ENCODE assay signal across 9 mouse cellular contexts in genomic region chr12:76582841-76583240, GRCm38 (mm10). TPM values are rescaled to one million over a fixed set of nuclear protein-coding genes. Genes with fewer than 3 reads are reported as not detected.
DNase-seq lines count a peak whose midpoint lies in the region; ATAC-seq and TF ChIP-seq lines count a peak whose summit lies in the region.
"Had no signal": no experiment of that assay in that cellular context is flagged by ENCODE, and none has a peak within 500 bp of the region (broad histone marks: within the 10 kb centered on the region; RNA-seq: fewer than 3 reads in every experiment).

No protein-coding gene starts in this region.

- H3K4me3 ChIP-seq in intestine, embryonic 15.5 days (replicated peaks), result no peak overlapping the region
- no peak overlapping the region for H3K4me3 ChIP-seq in intestine, postnatal 0 days (ENCODE audit: low read depth, low read length)
- no peak overlapping the region for H3K4me3 ChIP-seq in embryonic facial prominence, embryonic 14.5 days (ENCODE audit: low read depth, low read length)
- no peak overlapping the region for H3K4me3 ChIP-seq in midbrain, embryonic 14.5 days (replicated peaks; ENCODE audit: low read depth, low read length)
- H3K4me3 ChIP-seq: neural tube, embryonic 12.5 days had no signal

- no peak overlapping the region for H3K27ac ChIP-seq in intestine, embryonic 15.5 days
- H3K27ac ChIP-seq in intestine, postnatal 0 days (ENCODE audit: low read depth, low read length), result no peak overlapping the region
- no peak overlapping the region; the same call in 1 of the 2 replicates for H3K27ac ChIP-seq in embryonic facial prominence, embryonic 14.5 days (replicated peaks; ENCODE audit: low read depth, low read length)
- no peak overlapping the region for H3K27ac ChIP-seq in midbrain, embryonic 14.5 days (replicated peaks; ENCODE audit: low read depth, low read length)
- H3K27ac ChIP-seq: neural tube, embryonic 12.5 days had no signal

- no peak for TF ChIP-seq CTCF in intestine, postnatal 0 days (IDR thresholded peaks at IDR 0.05; ENCODE audit: low read depth)

- H3K4me1 ChIP-seq in intestine, embryonic 15.5 days (replicated peaks), result peaks cover 13% of the 10 kb centered on the region
- 0 out of 2 replicates have a peak, but pooled peaks cover 2% of the 10 kb centered on the region for H3K4me1 ChIP-seq in intestine, postnatal 0 days (replicated peaks; ENCODE audit: control insufficient read depth, insufficient read depth, low read length)
- H3K4me1 ChIP-seq in embryonic facial prominence, embryonic 14.5 days (ENCODE audit: control insufficient read depth, insufficient read depth, low read length), result peaks cover 8% of the 10 kb centered on the region
- no peaks in the 10 kb centered on the region for H3K4me1 ChIP-seq in midbrain, embryonic 14.5 days (ENCODE audit: control insufficient read depth, insufficient read depth, low read length)

- H3K4me2 ChIP-seq in intestine, embryonic 15.5 days (replicated peaks), result 0 out of 2 replicates have a peak overlapping the region, but pooled peaks have one; percentile 9
- H3K4me2 ChIP-seq in intestine, postnatal 0 days (replicated peaks; ENCODE audit: low read depth), result no peak overlapping the region
- H3K4me2 ChIP-seq in embryonic facial prominence, embryonic 14.5 days (ENCODE audit: low read depth, low read length), result no peak overlapping the region
- H3K4me2 ChIP-seq in midbrain, embryonic 14.5 days (ENCODE audit: low read length), result no peak overlapping the region
- H3K4me2 ChIP-seq: neural tube, embryonic 12.5 days had no signal

- ATAC-seq in intestine, embryonic 15.5 days, result peak; percentile 42; the same call in 1 of the 2 replicates
- no peak; the same call in 1 of the 2 replicates for ATAC-seq in intestine, postnatal 0 days
- ATAC-seq in embryonic facial prominence, embryonic 14.5 days (ENCODE audit: low read depth), result peak; percentile 74
- no peak for ATAC-seq in midbrain, embryonic 14.5 days (ENCODE audit: low FRiP score, low TSS enrichment)

- no peak overlapping the region for H3K9ac ChIP-seq in intestine, embryonic 15.5 days
- no peak overlapping the region for H3K9ac ChIP-seq in intestine, postnatal 0 days (ENCODE audit: low read depth, low read length)
- H3K9ac ChIP-seq in embryonic facial prominence, embryonic 14.5 days (ENCODE audit: low read depth, low read length), result peak overlapping the region; percentile 34; the same call in 1 of the 2 replicates
- no peak overlapping the region for H3K9ac ChIP-seq in midbrain, embryonic 14.5 days (replicated peaks; ENCODE audit: low read length)
- H3K9ac ChIP-seq: neural tube, embryonic 12.5 days had no signal

- no peaks in the 10 kb centered on the region for H3K9me3 ChIP-seq in intestine, embryonic 15.5 days
- no peaks in the 10 kb centered on the region for H3K9me3 ChIP-seq in intestine, postnatal 0 days (ENCODE audit: control insufficient read depth)
- H3K9me3 ChIP-seq in embryonic facial prominence, embryonic 14.5 days (ENCODE audit: control insufficient read depth, low read length), result peaks cover 6% of the 10 kb centered on the region; the same call in 1 of the 2 replicates
- no peaks in the 10 kb centered on the region for H3K9me3 ChIP-seq in midbrain, embryonic 14.5 days (ENCODE audit: control insufficient read depth, low read length)
- H3K9me3 ChIP-seq: neural tube, embryonic 12.5 days had no signal

- no peaks in the 10 kb centered on the region for H3K27me3 ChIP-seq in intestine, embryonic 15.5 days (replicated peaks)
- no peaks in the 10 kb centered on the region for H3K27me3 ChIP-seq in intestine, postnatal 0 days (replicated peaks; ENCODE audit: control insufficient read depth, insufficient read depth, low read length)
- H3K27me3 ChIP-seq in embryonic facial prominence, embryonic 14.5 days (replicated peaks; ENCODE audit: control insufficient read depth, insufficient read depth, low read length), result no peaks in the 10 kb centered on the region
- H3K27me3 ChIP-seq in midbrain, embryonic 14.5 days (ENCODE audit: control insufficient read depth, insufficient read depth, low read length), result no peaks in the 10 kb centered on the region
- H3K27me3 ChIP-seq: neural tube, embryonic 12.5 days had no signal

- H3K36me3 ChIP-seq in intestine, embryonic 15.5 days, result no peaks in the 10 kb centered on the region
- peaks cover 30% of the 10 kb centered on the region for H3K36me3 ChIP-seq in intestine, postnatal 0 days (ENCODE audit: control insufficient read depth, insufficient read depth)
- peaks cover 3% of the 10 kb centered on the region; the same call in 1 of the 2 replicates for H3K36me3 ChIP-seq in embryonic facial prominence, embryonic 14.5 days (ENCODE audit: control insufficient read depth, insufficient read depth, low read length)
- no peaks in the 10 kb centered on the region for H3K36me3 ChIP-seq in midbrain, embryonic 14.5 days (ENCODE audit: control insufficient read depth, insufficient read depth, low read length)
- H3K36me3 ChIP-seq: neural tube, embryonic 12.5 days had no signal

- peak; percentile 84 for DNase-seq in adrenal gland, adult 2 months
- peak; percentile 71 for DNase-seq in embryonic facial prominence, embryonic 14.5 days (ENCODE audit: low spot score)
- DNase-seq in kidney, adult 18-20 months, result peak; percentile 55
- peak; percentile 39 for DNase-seq in midbrain, embryonic 14.5 days
- no peak for DNase-seq in urinary bladder, postnatal 25 days (ENCODE audit: low spot score)
- DNase-seq in ovary, adult 18-20 months (ENCODE audit: low spot score), result no peak

- WGBS in intestine, embryonic 15.5 days, result 19% methylated on average over 6 of the region's 6 CpGs
- 27% methylated on average over 6 of the region's 6 CpGs for WGBS in intestine, postnatal 0 days
- WGBS in embryonic facial prominence, embryonic 14.5 days, result 8% methylated on average over 4 of the region's 6 CpGs
- 24% methylated on average over 6 of the region's 6 CpGs for WGBS in midbrain, embryonic 14.5 days

RNA-seq across cellular contexts. Expression of gene Plekhg3, which starts 52.1 kb away (rescaled TPM):
- polyA plus RNA-seq in intestine, embryonic 15.5 days (2015; fragmentation: Nextera tagmentation; extraction: Ambion mirVana), result 9.5 and 11.2 TPM in 2 replicates
- 5.7 and 7.5 TPM in 2 replicates for polyA plus RNA-seq in intestine, postnatal 0 days (2015; fragmentation: Nextera tagmentation; extraction: Ambion mirVana)
- 10 to 100 TPM in 1 of 2 experiments, 1 to 10 TPM in 1; 9.9 to 17.5 TPM for total RNA-seq in adrenal gland, adult 2 months (2021)
- polyA plus RNA-seq in adrenal gland, adult 2 months (2012; rRNA removed), result 5.1 and 7.9 TPM in 2 replicates
- 6.3 and 7.3 TPM in 2 replicates for polyA plus RNA-seq in embryonic facial prominence, embryonic 14.5 days (2014; fragmentation: Nextera tagmentation; extraction: Ambion mirVana)
- 0.20 and 1.1 TPM in 2 replicates for polyA plus RNA-seq in midbrain, embryonic 14.5 days (2014; fragmentation: Nextera tagmentation; extraction: Ambion mirVana)

Comparison
In these comparisons a context has a peak if more than half of its experiments do, and no peak if none do; other contexts are left out.
1. ATAC-seq: peak in intestine, embryonic 15.5 days (single experiment) and embryonic facial prominence, embryonic 14.5 days (single experiment); none in intestine, postnatal 0 days (single experiment) and midbrain, embryonic 14.5 days (single experiment).
2. DNase-seq: peak in adrenal gland, adult 2 months (single experiment), embryonic facial prominence, embryonic 14.5 days (single experiment), kidney, adult 18-20 months (single experiment) and midbrain, embryonic 14.5 days (single experiment); none in urinary bladder, postnatal 25 days (single experiment) and ovary, adult 18-20 months (single experiment).